Mouse (Mus musculus): Measurements from ENCODE around the gene Rad54l.

Gene Rad54l

GRCm38 (mm10) chr4:116073146-116073545 lies 50.3 kb downstream of the Rad54l start:
- DNase-seq (ENCODE audit: low read depth, low spot score): no peak

GRCm38 (mm10) chr4:116070116-116070515 lies 53.4 kb downstream of the Rad54l start:
- DNase-seq (ENCODE audit: low read depth, low spot score): no peak

- DNase-seq (ENCODE audit: low read depth, low spot score): no peak
These were observed 59.6 kb downstream of the Rad54l start for GRCm38 (mm10) chr4:116063855-116064254.

GRCm38 (mm10) chr4:116059012-116059726 lies 64.3 kb downstream of the Rad54l start:
- DNase-seq (ENCODE audit: low read depth, low spot score): no peak

GRCm38 (mm10) chr4:116057559-116057958 lies 65.9 kb downstream of the Rad54l start:
- DNase-seq (ENCODE audit: low read depth, low spot score): no peak

GRCm38 (mm10) chr4:116053399-116053961 lies 70.0 kb downstream of the Rad54l start, which contains the start of gene Nsun4:
TSS of gene Nsun4 (minus strand) at chr4:116053876.
- DNase-seq (ENCODE audit: low read depth, low spot score): peak; percentile 86

- no peak for DNase-seq (ENCODE audit: low read depth, low spot score)
These were observed 70.8 kb downstream of the Rad54l start for GRCm38 (mm10) chr4:116052526-116053293.

- DNase-seq (ENCODE audit: low read depth, low spot score): no peak
These were observed 74.3 kb downstream of the Rad54l start for GRCm38 (mm10) chr4:116049211-116049610.

- no peak for DNase-seq (ENCODE audit: low read depth, low spot score)
These were observed 75.2 kb downstream of the Rad54l start for GRCm38 (mm10) chr4:116048130-116048920.

GRCm38 (mm10) chr4:116047681-116048080 lies 75.8 kb downstream of the Rad54l start:
- DNase-seq (ENCODE audit: low read depth, low spot score): no peak

- DNase-seq (ENCODE audit: low read depth, low spot score): no peak
These were observed 76.9 kb downstream of the Rad54l start for GRCm38 (mm10) chr4:116046604-116047003.
